ENCODE assay signal across 16 mouse cellular contexts in genomic region chr2:88449031-88449430, GRCm38 (mm10).
"Had no signal": no experiment of that assay in that cellular context is flagged by ENCODE, and none has a peak within 500 bp of the region (broad histone marks: within the 10 kb centered on the region; RNA-seq: fewer than 3 reads in every experiment).

Gene Gm13757, minus strand, starts transcription at chr2:88449131.

- DNase-seq: heart, postnatal 10 days; heart, postnatal 14 days; heart, postnatal 36 days; heart, postnatal 4 days; kidney, adult 11 months; kidney, adult 18-20 months; kidney, adult 2 months; kidney, adult 8-10 months; kidney, adult 9 months; kidney, postnatal 10 days; kidney, postnatal 14 days; kidney, postnatal 25 days; kidney, postnatal 36 days; kidney, postnatal 4 days; layer of hippocampus, adult 9-11 months; layer of hippocampus, postnatal 36 days had no signal
